Mouse (Mus musculus): ENCODE measurements around the gene Hmgcs2.

- TF ChIP-seq CTCF (IDR thresholded peaks at IDR 0.05; ENCODE audit: borderline replicate concordance, control insufficient read depth, extremely low read depth, insufficient read depth, low read length, poor library complexity) (peak; percentile 89; the same call in 1 of the 2 replicates), POLR2A (IDR thresholded peaks at IDR 0.05; ENCODE audit: control insufficient read depth, extremely low read depth, insufficient read depth, low read length, poor library complexity) (no peak)
Observed at GRCm38 (mm10) chr3:98280933-98281678, 871 bp downstream of the Hmgcs2 start.
